Mouse (Mus musculus): Measurements from ENCODE around the gene Prdx2. TPM values are rescaled to one million over a fixed set of nuclear protein-coding genes. Genes with fewer than 3 reads are reported as not detected.

Gene Prdx2
- polyA plus RNA-seq, 1 experiment: 432 TPM

- Histone ChIP-seq H3ac (ENCODE audit: control insufficient read depth, insufficient read length) (no peak overlapping the region), H3K4me3 (no peak overlapping the region), H3K4me2 (ENCODE audit: low read depth) (no peak overlapping the region), H3K27me3 (ENCODE audit: control insufficient read depth, insufficient read depth, insufficient read length) (peaks cover 38% of the 10 kb centered on the region), H3K36me3 (ENCODE audit: control insufficient read depth, insufficient read depth) (no peaks in the 10 kb centered on the region), H3K79me2 (ENCODE audit: control insufficient read depth, insufficient read depth) (no peaks in the 10 kb centered on the region)
- peak; percentile 83 for TF ChIP-seq REST (IDR thresholded peaks at IDR 0.05; ENCODE audit: insufficient read depth, insufficient read length)
- TF ChIP-seq USF1 (IDR thresholded peaks at IDR 0.05; ENCODE audit: low read depth): no peak
- TF ChIP-seq POLR2A (IDR thresholded peaks at IDR 0.05; ENCODE audit: insufficient read length, low read depth): no peak
- TF ChIP-seq MYOG (IDR thresholded peaks at IDR 0.05; ENCODE audit: control insufficient read depth in 1 of 3, insufficient read depth in 1 of 3, insufficient read length in 2 of 3, low read depth in 2 of 3): no peak
- no peak for TF ChIP-seq SRF (IDR thresholded peaks at IDR 0.05; ENCODE audit: control insufficient read depth, insufficient read length, low read depth)
- TF ChIP-seq MAX (IDR thresholded peaks at IDR 0.05; ENCODE audit: low read depth): peak; percentile 77
These were observed 22.2 kb upstream of the Prdx2 start for GRCm38 (mm10) chr8:84947241-84947545.

GRCm38 (mm10) chr8:84949753-84950152 is 19.6 kb upstream of the Prdx2 start:
- Histone ChIP-seq H3K4me2 (ENCODE audit: low read depth) (no peak overlapping the region), H3ac (ENCODE audit: control insufficient read depth, insufficient read length) (no peak overlapping the region), H3K27me3 (ENCODE audit: control insufficient read depth, insufficient read depth, insufficient read length) (peaks cover 26% of the 10 kb centered on the region), H3K36me3 (ENCODE audit: control insufficient read depth, insufficient read depth) (no peaks in the 10 kb centered on the region), H3K4me3 (no peak overlapping the region), H3K79me2 (ENCODE audit: control insufficient read depth, insufficient read depth) (no peaks in the 10 kb centered on the region)
- TF ChIP-seq CEBPB (IDR thresholded peaks at IDR 0.05; ENCODE audit: insufficient read depth, poor library complexity, severe bottlenecking) (no peak), SRF (IDR thresholded peaks at IDR 0.05; ENCODE audit: control insufficient read depth, insufficient read length, low read depth) (no peak), REST (IDR thresholded peaks at IDR 0.05; ENCODE audit: insufficient read depth, insufficient read length) (no peak), MYOD1 (IDR thresholded peaks at IDR 0.05; ENCODE audit: control insufficient read depth in 1 of 3, insufficient read length in 2 of 3, low read depth in 2 of 3) (no peak), TCF3 (IDR thresholded peaks at IDR 0.05; ENCODE audit: insufficient read length, low read depth) (no peak), USF1 (IDR thresholded peaks at IDR 0.05; ENCODE audit: low read depth) (no peak), MAX (IDR thresholded peaks at IDR 0.05; ENCODE audit: low read depth) (no peak), POLR2A (IDR thresholded peaks at IDR 0.05; ENCODE audit: insufficient read length, low read depth) (no peak), MYOG (IDR thresholded peaks at IDR 0.05; ENCODE audit: control insufficient read depth in 1 of 3, insufficient read depth in 1 of 3, insufficient read length in 2 of 3, low read depth in 2 of 3) (no peak), POLR2AphosphoS2 (IDR thresholded peaks at IDR 0.05; ENCODE audit: insufficient read length, low read depth) (no peak), TCF12 (IDR thresholded peaks at IDR 0.05; ENCODE audit: insufficient read depth, poor library complexity, severe bottlenecking) (no peak), E2F4 (IDR thresholded peaks at IDR 0.05; ENCODE audit: insufficient read depth) (no peak)

- no peaks in the 10 kb centered on the region for H3K36me3 ChIP-seq (ENCODE audit: control insufficient read depth, insufficient read depth)
- H3K4me3 ChIP-seq: no peak overlapping the region
- H3K4me2 ChIP-seq (ENCODE audit: low read depth): peak overlapping the region; percentile 67
- H3ac ChIP-seq (ENCODE audit: control insufficient read depth, insufficient read length): no peak overlapping the region
- TF ChIP-seq SRF (IDR thresholded peaks at IDR 0.05; ENCODE audit: control insufficient read depth, insufficient read length, low read depth) (peak; percentile 79), REST (IDR thresholded peaks at IDR 0.05; ENCODE audit: insufficient read depth, insufficient read length) (no peak)
- H3K79me2 ChIP-seq (ENCODE audit: control insufficient read depth, insufficient read depth): no peaks in the 10 kb centered on the region
- H3K27me3 ChIP-seq (ENCODE audit: control insufficient read depth, insufficient read depth, insufficient read length): peaks cover 12% of the 10 kb centered on the region
These were observed 16.7 kb upstream of the Prdx2 start for GRCm38 (mm10) chr8:84952612-84953255.

GRCm38 (mm10) chr8:84956768-84957167 is 12.6 kb upstream of the Prdx2 start:
- H3K4me2 ChIP-seq (ENCODE audit: low read depth): no peak overlapping the region
- H3K79me2 ChIP-seq (ENCODE audit: control insufficient read depth, insufficient read depth): no peaks in the 10 kb centered on the region
- no peak overlapping the region for H3K4me3 ChIP-seq
- H3K27me3 ChIP-seq (ENCODE audit: control insufficient read depth, insufficient read depth, insufficient read length): no peaks in the 10 kb centered on the region
- no peaks in the 10 kb centered on the region for H3K36me3 ChIP-seq (ENCODE audit: control insufficient read depth, insufficient read depth)
- no peak for TF ChIP-seq E2F4 (IDR thresholded peaks at IDR 0.05; ENCODE audit: insufficient read depth)
- no peak for TF ChIP-seq MYOG (IDR thresholded peaks at IDR 0.05; ENCODE audit: control insufficient read depth in 1 of 3, insufficient read depth in 1 of 3, insufficient read length in 2 of 3, low read depth in 2 of 3)
- no peak for TF ChIP-seq USF1 (IDR thresholded peaks at IDR 0.05; ENCODE audit: low read depth)
- TF ChIP-seq TCF3 (IDR thresholded peaks at IDR 0.05; ENCODE audit: insufficient read length, low read depth): no peak
- no peak for TF ChIP-seq POLR2A (IDR thresholded peaks at IDR 0.05; ENCODE audit: insufficient read length, low read depth)
- TF ChIP-seq TCF12 (IDR thresholded peaks at IDR 0.05; ENCODE audit: insufficient read depth, poor library complexity, severe bottlenecking): no peak
- no peak for TF ChIP-seq CEBPB (IDR thresholded peaks at IDR 0.05; ENCODE audit: insufficient read depth, poor library complexity, severe bottlenecking)
- TF ChIP-seq REST (IDR thresholded peaks at IDR 0.05; ENCODE audit: insufficient read depth, insufficient read length): no peak
- no peak for TF ChIP-seq MYOD1 (IDR thresholded peaks at IDR 0.05; ENCODE audit: control insufficient read depth in 1 of 3, insufficient read length in 2 of 3, low read depth in 2 of 3)
- TF ChIP-seq MAX (IDR thresholded peaks at IDR 0.05; ENCODE audit: low read depth): no peak
- no peak for TF ChIP-seq SRF (IDR thresholded peaks at IDR 0.05; ENCODE audit: control insufficient read depth, insufficient read length, low read depth)
- TF ChIP-seq POLR2AphosphoS2 (IDR thresholded peaks at IDR 0.05; ENCODE audit: insufficient read length, low read depth): no peak
- no peak overlapping the region for H3ac ChIP-seq (ENCODE audit: control insufficient read depth, insufficient read length)

- H3K4me2 ChIP-seq (ENCODE audit: low read depth): no peak overlapping the region
- no peaks in the 10 kb centered on the region for H3K36me3 ChIP-seq (ENCODE audit: control insufficient read depth, insufficient read depth)
These were observed 9.6 kb upstream of the Prdx2 start for GRCm38 (mm10) chr8:84959811-84960210.

More at GRCm38 (mm10) chr8:84959811-84960210, 9.6 kb upstream of the Prdx2 start:
- H3K79me2 ChIP-seq (ENCODE audit: control insufficient read depth, insufficient read depth): no peaks in the 10 kb centered on the region
- H3ac ChIP-seq (ENCODE audit: control insufficient read depth, insufficient read length): no peak overlapping the region
- TF ChIP-seq TCF3 (IDR thresholded peaks at IDR 0.05; ENCODE audit: insufficient read length, low read depth): no peak
- no peak for TF ChIP-seq USF1 (IDR thresholded peaks at IDR 0.05; ENCODE audit: low read depth)
- no peak for TF ChIP-seq SRF (IDR thresholded peaks at IDR 0.05; ENCODE audit: control insufficient read depth, insufficient read length, low read depth)
- TF ChIP-seq MYOG (IDR thresholded peaks at IDR 0.05; ENCODE audit: control insufficient read depth in 1 of 3, insufficient read depth in 1 of 3, insufficient read length in 2 of 3, low read depth in 2 of 3): no peak
- no peak for TF ChIP-seq POLR2A (IDR thresholded peaks at IDR 0.05; ENCODE audit: insufficient read length, low read depth)
- TF ChIP-seq MAX (IDR thresholded peaks at IDR 0.05; ENCODE audit: low read depth): no peak
- no peak for TF ChIP-seq TCF12 (IDR thresholded peaks at IDR 0.05; ENCODE audit: insufficient read depth, poor library complexity, severe bottlenecking)
- TF ChIP-seq CEBPB (IDR thresholded peaks at IDR 0.05; ENCODE audit: insufficient read depth, poor library complexity, severe bottlenecking): no peak
- no peak for TF ChIP-seq E2F4 (IDR thresholded peaks at IDR 0.05; ENCODE audit: insufficient read depth)
- TF ChIP-seq POLR2AphosphoS2 (IDR thresholded peaks at IDR 0.05; ENCODE audit: insufficient read length, low read depth): no peak
- no peak for TF ChIP-seq REST (IDR thresholded peaks at IDR 0.05; ENCODE audit: insufficient read depth, insufficient read length)
- TF ChIP-seq MYOD1 (IDR thresholded peaks at IDR 0.05; ENCODE audit: control insufficient read depth in 1 of 3, insufficient read length in 2 of 3, low read depth in 2 of 3): no peak
- H3K27me3 ChIP-seq (ENCODE audit: control insufficient read depth, insufficient read depth, insufficient read length): no peaks in the 10 kb centered on the region
- no peak overlapping the region for H3K4me3 ChIP-seq
